Mouse (Mus musculus) granulocyte monocyte progenitor cell, adult 5-6 weeks (primary cell): ENCODE data around the gene Krt13. TPM values are rescaled to one million over a fixed set of nuclear protein-coding genes. Genes with fewer than 3 reads are reported as not detected.

Experiments
- ATAC-seq: replicated peaks from 2 replicates; pipeline ENCODE4 v1.8.0; 2016; ENCODE audit warnings: mild to moderate bottlenecking, moderate TSS enrichment, inconsistent platforms; ENCODE audit not compliant: poor library complexity, severe bottlenecking
- total RNA-seq, 2 experiments: library from RNA; stranded (forward) in 1 of 2; stranded (reverse) in 1 of 2; fragments of 200-712, 200-1000 nt in 1 of 2; fragments of >200 nt in 1 of 2; fragmentation: Nextera tagmentation in 1 of 2; gene quantifications; 2 replicates each; pipeline ENCODE4 v1.2.3; 2014 to 2017

The Krt13 gene
- total RNA-seq, 2 experiments from 2014 or later: not detected

DNA sequence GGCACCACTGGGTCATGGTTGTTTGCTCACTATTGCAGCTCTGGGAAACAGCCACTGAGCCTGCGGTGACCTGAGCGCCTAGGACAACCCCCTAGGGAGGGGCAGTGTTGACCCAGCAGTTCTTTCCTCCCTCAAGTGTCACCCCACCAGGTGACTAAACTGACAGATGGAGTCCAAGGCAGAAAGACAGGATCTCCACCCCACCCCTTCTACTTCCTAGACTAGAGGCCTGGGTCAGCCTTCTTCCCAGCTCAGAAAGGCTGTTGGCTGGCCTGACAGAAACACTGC is 7.7 kb downstream of the Krt13 start:
- no peak for ATAC-seq

DNA sequence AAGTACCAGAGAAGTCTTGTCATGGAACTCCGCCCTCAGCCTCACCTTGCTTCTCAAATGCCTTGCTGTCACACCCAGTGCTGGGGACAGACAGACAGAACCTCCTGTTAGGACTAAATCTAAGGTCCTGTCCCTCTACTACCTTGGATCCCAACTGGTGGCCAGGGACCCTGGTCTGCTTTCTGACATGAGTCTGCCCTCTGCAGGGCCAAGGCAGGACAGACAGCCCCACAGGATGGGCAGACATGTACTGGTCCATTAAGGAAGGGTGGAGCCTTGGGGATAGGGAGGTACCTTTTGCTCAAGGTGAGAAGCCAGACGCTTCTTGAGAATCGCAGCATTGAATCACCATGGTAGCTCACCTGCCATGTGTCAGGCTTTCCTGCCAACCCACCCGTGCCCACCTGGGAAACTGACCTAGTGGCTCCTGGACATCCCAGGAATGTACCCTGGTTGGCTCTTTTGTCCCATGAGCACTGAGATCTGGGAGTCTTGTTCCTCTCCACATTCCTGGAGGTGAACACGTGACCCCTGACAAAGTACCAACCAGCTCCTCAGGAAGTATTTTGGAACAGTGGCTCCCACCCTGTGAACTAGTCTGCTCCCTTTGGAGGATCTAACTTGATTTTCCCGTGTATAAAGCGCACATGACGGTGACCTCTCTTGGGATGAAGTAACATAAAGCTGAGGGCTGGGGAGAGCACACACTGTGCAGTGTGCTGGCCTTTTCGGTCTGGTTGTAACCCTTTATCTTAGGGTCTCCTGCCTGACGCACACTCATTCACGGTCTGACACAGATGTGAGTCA is 8.2 kb downstream of the Krt13 start:
- no peak for ATAC-seq

DNA sequence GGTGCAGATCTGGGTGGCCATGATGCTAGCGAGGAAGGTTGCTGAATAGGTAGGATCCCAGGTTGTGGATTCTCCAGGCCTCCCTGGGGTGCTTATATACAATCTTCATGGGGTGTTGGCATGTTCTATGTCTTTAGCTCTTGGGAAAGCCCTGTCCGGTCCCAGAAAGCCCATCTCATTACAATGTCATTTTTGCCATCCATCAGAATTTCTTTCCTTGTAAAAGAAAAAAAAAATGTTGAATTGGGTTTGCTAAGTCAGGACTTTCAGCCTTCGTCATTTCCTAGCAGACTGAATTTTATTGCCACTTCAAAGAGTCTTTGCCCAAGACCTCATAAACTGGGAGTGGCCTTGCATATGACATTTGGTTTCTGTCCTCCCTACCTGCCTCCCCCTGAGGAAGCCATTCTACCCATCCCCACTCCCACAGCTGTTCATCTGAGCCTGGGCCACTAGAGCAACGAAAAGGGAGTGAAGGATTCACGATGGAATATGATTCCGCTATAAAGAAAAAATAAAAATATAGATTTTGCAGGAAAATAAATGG is 15.7 kb downstream of the Krt13 start, which contains the start of gene Krt36:
Krt36 (minus strand) TSS at position 51 of the 547 bp plus-strand sequence.
- no peak for ATAC-seq

DNA sequence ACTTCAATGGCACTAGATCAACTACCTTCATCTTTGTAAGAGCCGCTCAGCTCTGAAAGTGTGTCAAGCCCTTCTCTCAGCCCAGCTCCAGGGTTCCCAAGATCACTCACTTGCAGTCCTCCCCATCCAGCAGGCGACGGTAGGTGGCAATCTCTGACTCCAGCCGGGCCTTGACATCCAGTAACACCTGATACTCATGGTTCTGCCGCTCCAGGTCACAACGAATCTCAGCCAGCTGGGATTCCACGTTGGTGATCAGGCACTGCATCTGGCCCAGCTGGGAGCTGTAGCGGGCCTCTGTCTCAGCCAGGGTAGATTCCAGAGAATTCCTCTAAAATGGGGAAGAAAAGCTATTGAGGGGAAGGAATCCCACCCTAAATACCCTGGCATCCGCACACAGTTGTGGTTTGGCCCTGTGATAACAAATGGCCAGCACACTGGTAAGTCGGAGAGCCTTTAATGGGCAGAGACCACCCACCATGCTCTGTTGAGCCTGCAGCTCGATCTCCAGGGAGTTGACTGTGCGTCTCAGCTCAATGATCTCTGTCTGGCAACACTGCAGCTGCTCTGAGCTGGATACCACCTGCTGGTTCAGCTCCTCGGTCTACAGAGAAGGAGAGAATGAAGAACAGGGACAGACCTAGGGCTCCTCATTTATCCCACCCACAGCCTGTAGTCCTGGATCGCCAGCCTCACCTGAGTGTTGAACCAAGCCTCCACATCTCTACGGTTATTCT is 18.5 kb downstream of the Krt13 start:
- no peak for ATAC-seq

DNA sequence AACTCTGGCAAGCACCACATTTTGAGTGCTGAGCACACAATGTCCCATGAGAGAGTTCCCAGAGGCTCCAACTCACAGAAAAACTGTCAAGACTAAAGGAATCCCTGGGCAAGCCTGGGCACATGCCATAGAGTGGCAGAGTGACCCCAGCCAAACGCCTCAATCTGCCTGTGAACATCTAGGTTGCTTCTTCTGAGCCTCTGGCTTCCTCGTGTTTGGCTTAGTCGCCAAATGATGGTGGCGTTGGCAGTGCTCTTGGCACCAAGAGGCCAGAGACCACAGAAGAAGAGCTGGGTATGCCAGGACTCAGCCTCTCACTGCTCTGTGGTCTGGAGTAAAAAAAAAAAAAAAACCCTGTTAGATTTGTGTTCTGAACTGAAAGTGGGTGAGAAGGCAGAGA is 21.0 kb downstream of the Krt13 start:
- ATAC-seq: no peak

DNA sequence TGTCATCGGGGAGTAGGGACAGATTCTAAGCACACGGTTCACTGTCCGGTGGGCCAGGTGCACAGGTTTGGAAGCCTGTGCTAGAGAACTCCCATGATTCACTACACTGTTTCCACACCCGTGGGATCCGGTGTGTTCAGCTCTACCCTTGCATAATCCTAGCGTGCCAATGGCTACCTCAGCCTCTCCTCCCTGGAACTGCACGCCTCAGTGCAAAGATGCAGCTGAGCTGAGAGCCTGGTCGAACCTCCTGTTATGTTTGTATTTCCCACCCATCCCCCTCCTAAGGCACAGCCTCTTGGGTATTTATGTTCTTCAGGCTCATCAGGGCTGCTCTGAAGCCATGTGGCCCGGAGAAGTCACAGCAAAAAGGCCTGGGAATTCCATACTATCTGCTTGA is 23.5 kb downstream of the Krt13 start:
- no peak for ATAC-seq

DNA sequence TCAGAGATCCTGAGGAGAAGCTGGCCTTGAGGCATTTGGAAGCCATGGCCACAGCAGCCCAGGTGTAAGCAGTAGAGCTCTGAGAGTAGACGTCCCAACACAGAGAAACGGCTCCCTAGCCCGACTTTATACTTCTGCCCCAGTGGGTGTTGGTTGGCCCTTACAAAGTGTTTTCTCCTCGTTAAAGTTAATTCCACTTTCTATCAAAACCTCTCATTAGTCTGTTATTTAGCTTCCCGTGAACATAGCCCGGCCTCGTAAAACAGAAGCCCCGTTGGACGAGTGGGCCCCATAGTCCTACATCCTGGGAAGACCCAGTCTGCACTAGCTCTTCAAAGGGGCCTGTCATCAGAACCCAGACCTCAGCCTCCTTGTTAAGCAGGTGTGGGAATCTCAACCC is 25.2 kb downstream of the Krt13 start, which contains the start of gene Krt35:
Krt35 (minus strand) TSS at position 101 of the 400 bp plus-strand sequence.
- no peak for ATAC-seq

DNA sequence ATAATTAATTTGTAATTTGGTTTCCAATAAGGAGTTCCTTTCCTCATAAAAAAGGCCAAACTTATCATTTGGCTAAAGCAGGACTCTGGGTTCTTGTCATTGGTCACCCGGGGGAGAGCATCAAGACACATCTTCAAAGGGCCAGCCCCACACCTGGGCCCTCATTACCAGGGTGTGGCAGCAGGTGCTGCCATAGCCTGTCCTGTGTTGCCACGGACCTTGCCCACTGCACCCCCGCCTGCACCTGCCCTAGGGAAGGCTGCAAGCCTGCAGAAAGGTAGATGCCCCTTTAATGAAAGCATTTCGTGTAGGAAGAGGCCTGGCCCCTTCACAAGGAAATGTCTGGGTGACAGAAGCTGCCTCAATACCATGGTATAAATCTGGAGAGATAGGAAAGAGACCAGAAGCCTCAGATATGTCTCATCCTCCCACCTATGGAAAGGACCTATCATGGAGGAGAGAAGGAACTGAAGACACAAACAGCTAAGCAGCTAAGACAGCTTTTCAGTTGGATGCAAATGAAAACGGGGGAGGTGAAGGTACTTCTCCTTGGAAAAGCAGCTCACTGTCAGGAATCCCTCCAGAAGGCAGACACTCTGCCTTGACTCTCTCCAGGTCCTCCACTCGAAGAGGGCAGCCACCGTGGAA is 32.9 kb downstream of the Krt13 start:
- ATAC-seq: no peak

DNA sequence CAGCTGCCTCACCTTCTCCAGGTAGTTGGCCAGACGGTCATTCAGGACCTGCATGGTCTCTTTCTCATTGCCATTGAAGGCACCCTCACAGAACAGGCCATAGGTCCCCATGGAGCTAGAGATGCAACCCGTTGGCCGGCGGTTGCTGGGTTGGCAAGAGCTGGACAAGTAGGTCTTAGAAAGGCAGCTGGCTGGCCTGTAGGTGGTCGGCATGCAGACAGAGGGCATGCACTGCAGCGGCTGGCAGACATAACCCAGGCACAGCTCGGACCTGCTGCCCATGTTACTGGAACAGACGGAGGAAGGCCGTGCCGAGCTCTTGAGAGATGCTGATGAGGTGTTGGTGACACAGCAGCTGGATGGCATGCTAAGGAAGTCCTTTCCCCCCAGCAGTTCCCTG is 33.5 kb downstream of the Krt13 start, which contains the start of gene Krt32:
Krt32 (minus strand) TSS at position 366 of the 400 bp plus-strand sequence.
- ATAC-seq: no peak

DNA sequence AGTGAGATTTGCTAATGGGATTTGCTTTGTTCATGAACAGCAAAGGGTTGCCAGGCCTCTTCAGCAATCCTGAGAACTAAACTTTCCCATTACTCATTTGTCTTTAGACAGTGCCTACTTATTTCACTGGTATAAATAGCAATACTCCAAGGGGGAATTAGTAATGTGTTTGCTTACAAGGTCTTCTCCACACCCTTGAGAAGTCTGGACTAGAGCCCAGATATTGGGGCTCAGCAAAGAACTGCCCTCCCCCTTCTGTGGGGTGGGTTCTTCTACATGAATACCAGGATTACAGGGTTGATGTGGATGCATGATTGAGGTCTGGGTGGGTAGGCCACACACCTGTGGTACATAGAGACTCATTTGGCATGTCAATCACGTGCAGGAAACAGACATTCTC is 47.5 kb downstream of the Krt13 start:
- no peak for ATAC-seq

Other genes starting within 250 kb of the Krt13 start
- not detected in 2 replicates for gene Krtap9-1, start 248.2 kb downstream of the Krt13 start, total RNA-seq (2014; fragmentation: Nextera tagmentation)
- not detected in 2 replicates for gene Krtap9-1, start 248.2 kb downstream of the Krt13 start, total RNA-seq (2017)
- gene Gm11567, start 242.4 kb downstream of the Krt13 start, total RNA-seq (2014; fragmentation: Nextera tagmentation): not detected in 2 replicates
- gene Gm11567, start 242.4 kb downstream of the Krt13 start, total RNA-seq (2017): not detected in 2 replicates
- not detected in 2 replicates for gene Krtap31-1, start 213.6 kb downstream of the Krt13 start, total RNA-seq (2014; fragmentation: Nextera tagmentation)
- gene Krtap31-1, start 213.6 kb downstream of the Krt13 start, total RNA-seq (2017): not detected in 2 replicates
- not detected in 2 replicates for gene Gm11565, start 206.8 kb downstream of the Krt13 start, total RNA-seq (2014; fragmentation: Nextera tagmentation)
- not detected in 2 replicates for gene Gm11565, start 206.8 kb downstream of the Krt13 start, total RNA-seq (2017)
- gene Krtap31-2, start 185.3 kb downstream of the Krt13 start, total RNA-seq (2014; fragmentation: Nextera tagmentation): not detected in 2 replicates
- gene Krtap31-2, start 185.3 kb downstream of the Krt13 start, total RNA-seq (2017): not detected in 2 replicates
- gene Krtap9-5, start 173.1 kb downstream of the Krt13 start, total RNA-seq (2014; fragmentation: Nextera tagmentation): not detected in 2 replicates
- not detected in 2 replicates for gene Krtap9-5, start 173.1 kb downstream of the Krt13 start, total RNA-seq (2017)
- gene Krtap29-1, start 142.5 kb downstream of the Krt13 start, total RNA-seq (2014; fragmentation: Nextera tagmentation): not detected in 2 replicates
- gene Krtap29-1, start 142.5 kb downstream of the Krt13 start, total RNA-seq (2017): not detected in 2 replicates
- not detected in 2 replicates for gene Krtap16-1, start 135.0 kb downstream of the Krt13 start, total RNA-seq (2014; fragmentation: Nextera tagmentation)
- gene Krtap16-1, start 135.0 kb downstream of the Krt13 start, total RNA-seq (2017): not detected in 2 replicates
- not detected in 2 replicates for gene Krtap17-1, start 127.6 kb downstream of the Krt13 start, total RNA-seq (2014; fragmentation: Nextera tagmentation)
- gene Krtap17-1, start 127.6 kb downstream of the Krt13 start, total RNA-seq (2017): not detected in 2 replicates
- gene Krt33a, start 105.4 kb downstream of the Krt13 start, total RNA-seq (2014; fragmentation: Nextera tagmentation): not detected in 2 replicates
- not detected in 2 replicates for gene Krt33a, start 105.4 kb downstream of the Krt13 start, total RNA-seq (2017)
- not detected in 2 replicates for gene Krt33b, start 91.7 kb downstream of the Krt13 start, total RNA-seq (2014; fragmentation: Nextera tagmentation)
- gene Krt33b, start 91.7 kb downstream of the Krt13 start, total RNA-seq (2017): not detected in 2 replicates
- not detected in 2 replicates for gene Krt34, start 80.0 kb downstream of the Krt13 start, total RNA-seq (2014; fragmentation: Nextera tagmentation)
- not detected in 2 replicates for gene Krt34, start 80.0 kb downstream of the Krt13 start, total RNA-seq (2017)
- gene Krt31, start 71.0 kb downstream of the Krt13 start, total RNA-seq (2014; fragmentation: Nextera tagmentation): not detected in 2 replicates
- gene Krt31, start 71.0 kb downstream of the Krt13 start, total RNA-seq (2017): not detected in 2 replicates
- not detected in 2 replicates for gene Krt32, start 33.3 kb downstream of the Krt13 start, total RNA-seq (2014; fragmentation: Nextera tagmentation)
- not detected in 2 replicates for gene Krt32, start 33.3 kb downstream of the Krt13 start, total RNA-seq (2017)
- gene Krt35, start 25.3 kb downstream of the Krt13 start, total RNA-seq (2014; fragmentation: Nextera tagmentation): not detected in 2 replicates
- gene Krt35, start 25.3 kb downstream of the Krt13 start, total RNA-seq (2017): not detected in 2 replicates
- gene Krt36, start 15.9 kb downstream of the Krt13 start, total RNA-seq (2014; fragmentation: Nextera tagmentation): 0.39 TPM in 1 of 2 replicates, not detected in the other
- not detected in 2 replicates for gene Krt36, start 15.9 kb downstream of the Krt13 start, total RNA-seq (2017)
- not detected in 2 replicates for gene Krt15, start 14.4 kb upstream of the Krt13 start, total RNA-seq (2014; fragmentation: Nextera tagmentation)
- not detected in 2 replicates for gene Krt15, start 14.4 kb upstream of the Krt13 start, total RNA-seq (2017)
- gene Krt19, start 27.1 kb upstream of the Krt13 start, total RNA-seq (2014; fragmentation: Nextera tagmentation): not detected in 2 replicates
- not detected in 2 replicates for gene Krt19, start 27.1 kb upstream of the Krt13 start, total RNA-seq (2017)
- gene Krt9, start 71.7 kb upstream of the Krt13 start, total RNA-seq (2014; fragmentation: Nextera tagmentation): not detected in 2 replicates
- gene Krt9, start 71.7 kb upstream of the Krt13 start, total RNA-seq (2017): not detected in 2 replicates
- not detected in 2 replicates for gene Krt14, start 86.0 kb upstream of the Krt13 start, total RNA-seq (2014; fragmentation: Nextera tagmentation)
- gene Krt14, start 86.0 kb upstream of the Krt13 start, total RNA-seq (2017): not detected in 2 replicates
- gene Krt16, start 127.3 kb upstream of the Krt13 start, total RNA-seq (2014; fragmentation: Nextera tagmentation): not detected in 2 replicates
- gene Krt16, start 127.3 kb upstream of the Krt13 start, total RNA-seq (2017): not detected in 2 replicates
- gene Krt17, start 139.5 kb upstream of the Krt13 start, total RNA-seq (2014; fragmentation: Nextera tagmentation): not detected in 2 replicates
- gene Krt17, start 139.5 kb upstream of the Krt13 start, total RNA-seq (2017): not detected in 2 replicates
- gene Krt42, start 148.3 kb upstream of the Krt13 start, total RNA-seq (2014; fragmentation: Nextera tagmentation): not detected in 2 replicates
- not detected in 2 replicates for gene Krt42, start 148.3 kb upstream of the Krt13 start, total RNA-seq (2017)
- 716 and 727 TPM in 2 replicates for gene Eif1, start 198.3 kb upstream of the Krt13 start, total RNA-seq (2014; fragmentation: Nextera tagmentation)
- gene Eif1, start 198.3 kb upstream of the Krt13 start, total RNA-seq (2017): 109 and 139 TPM in 2 replicates
- gene Gast, start 212.8 kb upstream of the Krt13 start, total RNA-seq (2014; fragmentation: Nextera tagmentation): not detected in 2 replicates
- gene Gast, start 212.8 kb upstream of the Krt13 start, total RNA-seq (2017): not detected in 2 replicates
- gene Hap1, start 234.6 kb upstream of the Krt13 start, total RNA-seq (2014; fragmentation: Nextera tagmentation): not detected in 2 replicates
- not detected in 2 replicates for gene Hap1, start 234.6 kb upstream of the Krt13 start, total RNA-seq (2017)